Mouse (Mus musculus): ENCODE data around the gene Klk8.

The Klk8 gene

GRCm38 (mm10) chr7:43797333-43797769 is at the start of gene Klk8:
Klk8 (plus strand) TSS chr7:43797577.
- in situ Hi-C loops (cut with MboI, MseI), result loop anchor here (5.0 kb wide), 1 partner anchor 125 kb away; the partner anchor contains the start of gene Ctu1

GRCm38 (mm10) chr7:43747788-43748187 is 49.6 kb upstream of the Klk8 start:
- in situ Hi-C loops (cut with MboI, MseI), result no loop called here

- in situ Hi-C loops (cut with MboI, MseI), result no loop called here
Measured at GRCm38 (mm10) chr7:43752806-43753205, 44.6 kb upstream of the Klk8 start.

GRCm38 (mm10) chr7:43766484-43766883 is 30.9 kb upstream of the Klk8 start:
- in situ Hi-C loops (cut with MboI, MseI), result no loop called here

GRCm38 (mm10) chr7:43768597-43768996 is 28.8 kb upstream of the Klk8 start, which contains the start of gene Klk12:
Klk12 (plus strand) TSS chr7:43768897.
- in situ Hi-C loops (cut with MboI, MseI), result no loop called here

GRCm38 (mm10) chr7:43769636-43770035 is 27.7 kb upstream of the Klk8 start:
- in situ Hi-C loops (cut with MboI, MseI), result no loop called here

- in situ Hi-C loops (cut with MboI, MseI), result no loop called here
Measured at GRCm38 (mm10) chr7:43770701-43771100, 26.7 kb upstream of the Klk8 start.

- in situ Hi-C loops (cut with MboI, MseI), result no loop called here
Measured at GRCm38 (mm10) chr7:43771916-43772315, 25.5 kb upstream of the Klk8 start.

GRCm38 (mm10) chr7:43772901-43773300 is 24.5 kb upstream of the Klk8 start:
- in situ Hi-C loops (cut with MboI, MseI), result no loop called here

GRCm38 (mm10) chr7:43774364-43774763 is 23.0 kb upstream of the Klk8 start, which contains the start of gene Klk11:
Klk11 (plus strand) TSS chr7:43774604.
- in situ Hi-C loops (cut with MboI, MseI), result no loop called here

GRCm38 (mm10) chr7:43774802-43775201 is 22.6 kb upstream of the Klk8 start:
- in situ Hi-C loops (cut with MboI, MseI), result no loop called here

GRCm38 (mm10) chr7:43775311-43776057 is 21.9 kb upstream of the Klk8 start:
- in situ Hi-C loops (cut with MboI, MseI), result no loop called here

- in situ Hi-C loops (cut with MboI, MseI), result no loop called here
Measured at GRCm38 (mm10) chr7:43776506-43776905, 20.9 kb upstream of the Klk8 start.

- in situ Hi-C loops (cut with MboI, MseI), result no loop called here
Measured at GRCm38 (mm10) chr7:43777423-43777822, 20.0 kb upstream of the Klk8 start.

GRCm38 (mm10) chr7:43778176-43778970 is 19.0 kb upstream of the Klk8 start:
- in situ Hi-C loops (cut with MboI, MseI), result no loop called here

- in situ Hi-C loops (cut with MboI, MseI), result no loop called here
Measured at GRCm38 (mm10) chr7:43780241-43780640, 17.1 kb upstream of the Klk8 start.

- in situ Hi-C loops (cut with MboI, MseI), result no loop called here
Measured at GRCm38 (mm10) chr7:43780746-43781145, 16.6 kb upstream of the Klk8 start, which contains the start of gene Klk10. Klk10 (plus strand) TSS chr7:43781035.

- in situ Hi-C loops (cut with MboI, MseI), result no loop called here
Measured at GRCm38 (mm10) chr7:43781541-43781940, 15.8 kb upstream of the Klk8 start.

- in situ Hi-C loops (cut with MboI, MseI), result no loop called here
Measured at GRCm38 (mm10) chr7:43782275-43783265, 14.8 kb upstream of the Klk8 start.

GRCm38 (mm10) chr7:43785286-43785685 is 12.1 kb upstream of the Klk8 start:
- in situ Hi-C loops (cut with MboI, MseI), result no loop called here

GRCm38 (mm10) chr7:43788096-43788495 is 9.3 kb upstream of the Klk8 start:
- in situ Hi-C loops (cut with MboI, MseI), result no loop called here
